Mouse (Mus musculus): Measurements from ENCODE around the gene Trank1. TPM values are rescaled to one million over a fixed set of nuclear protein-coding genes. Genes with fewer than 3 reads are reported as not detected.

Gene Trank1
- polyA plus RNA-seq, 1 experiment from 2014 or later: 0.32 TPM

- Histone ChIP-seq H3K4me2 (replicated peaks) (no peak overlapping the region), H3K4me3 (no peak overlapping the region), H3K4me1 (0 out of 2 replicates have a peak, but pooled peaks cover 4% of the 10 kb centered on the region), H3K9ac (no peak overlapping the region), H3K27me3 (no peaks in the 10 kb centered on the region), H3K27ac (no peak overlapping the region), H3K36me3 (no peaks in the 10 kb centered on the region), H3K9me3 (no peaks in the 10 kb centered on the region)
- WGBS: 69% methylated on average over 2 of the region's 2 CpGs
- no peak for ATAC-seq (ENCODE audit: low FRiP score, low read depth)
Observed at GRCm38 (mm10) chr9:111286468-111286867, 25.1 kb upstream of the Trank1 start.

DNA sequence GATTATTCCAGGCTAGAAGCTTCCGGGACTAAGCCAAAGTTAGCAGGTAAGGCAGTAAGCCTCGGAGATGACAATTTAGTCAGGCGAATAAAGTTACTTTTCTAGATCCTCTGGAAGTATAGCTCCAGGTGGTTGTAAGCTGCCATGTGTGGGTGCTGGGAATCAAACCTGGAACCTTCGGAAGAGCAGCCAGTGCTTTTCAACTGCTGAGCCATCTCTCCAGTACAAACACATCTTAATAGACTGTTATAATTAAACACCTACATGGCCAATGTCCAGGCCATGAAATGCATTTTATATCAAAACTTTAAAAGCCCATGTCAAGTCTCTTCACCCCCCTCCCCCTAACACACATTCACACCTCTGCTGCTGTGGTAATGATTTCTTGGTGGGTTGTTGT is 23.6 kb upstream of the Trank1 start:
- WGBS: 97% methylated on average over 4 of the region's 4 CpGs
- H3K9me3 ChIP-seq: no peaks in the 10 kb centered on the region
- no peak overlapping the region for H3K4me2 ChIP-seq (replicated peaks)
- no peak for ATAC-seq (ENCODE audit: low FRiP score, low read depth)
- no peaks in the 10 kb centered on the region for H3K36me3 ChIP-seq
- H3K27me3 ChIP-seq: no peaks in the 10 kb centered on the region
- no peak overlapping the region for H3K4me3 ChIP-seq
- H3K27ac ChIP-seq: no peak overlapping the region
- 0 out of 2 replicates have a peak, but pooled peaks cover 4% of the 10 kb centered on the region for H3K4me1 ChIP-seq
- no peak overlapping the region for H3K9ac ChIP-seq

DNA sequence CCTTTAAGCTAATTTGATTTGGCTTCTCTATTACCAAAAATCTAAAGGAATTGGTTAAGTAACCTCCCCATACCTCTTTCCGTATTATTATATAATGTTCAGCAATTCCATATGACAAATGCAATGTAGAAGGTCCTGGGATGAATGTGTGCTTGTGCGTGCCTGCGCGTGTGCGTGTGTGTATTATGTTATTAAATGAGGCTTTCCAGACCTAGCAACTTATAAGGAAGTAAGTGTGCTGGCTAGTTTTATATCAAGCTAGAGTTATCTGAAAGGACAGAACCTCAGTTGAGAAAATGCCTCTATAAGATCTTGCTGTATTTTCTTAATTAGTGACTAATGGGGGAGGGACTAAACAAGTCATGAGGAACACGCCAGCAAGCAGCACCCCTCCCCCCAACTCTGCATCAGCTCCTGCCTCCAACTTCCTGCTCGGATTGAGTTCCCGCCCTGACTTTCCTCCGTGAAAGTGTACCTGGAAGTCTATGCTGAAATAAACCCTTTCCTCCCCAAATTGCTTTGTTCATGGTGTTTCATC is 22.2 kb upstream of the Trank1 start:
- peak overlapping the region; percentile 52 for H3K4me2 ChIP-seq (replicated peaks)
- no peak overlapping the region for H3K9ac ChIP-seq
- H3K4me3 ChIP-seq: peak overlapping the region; percentile 18
- peak; percentile 33 for ATAC-seq (ENCODE audit: low FRiP score, low read depth)
- H3K4me1 ChIP-seq: 0 out of 2 replicates have a peak, but pooled peaks cover 4% of the 10 kb centered on the region
- H3K9me3 ChIP-seq: no peaks in the 10 kb centered on the region
- WGBS: 47% methylated on average over 9 of the region's 9 CpGs
- no peaks in the 10 kb centered on the region for H3K36me3 ChIP-seq
- H3K27ac ChIP-seq: no peak overlapping the region
- no peaks in the 10 kb centered on the region for H3K27me3 ChIP-seq

DNA sequence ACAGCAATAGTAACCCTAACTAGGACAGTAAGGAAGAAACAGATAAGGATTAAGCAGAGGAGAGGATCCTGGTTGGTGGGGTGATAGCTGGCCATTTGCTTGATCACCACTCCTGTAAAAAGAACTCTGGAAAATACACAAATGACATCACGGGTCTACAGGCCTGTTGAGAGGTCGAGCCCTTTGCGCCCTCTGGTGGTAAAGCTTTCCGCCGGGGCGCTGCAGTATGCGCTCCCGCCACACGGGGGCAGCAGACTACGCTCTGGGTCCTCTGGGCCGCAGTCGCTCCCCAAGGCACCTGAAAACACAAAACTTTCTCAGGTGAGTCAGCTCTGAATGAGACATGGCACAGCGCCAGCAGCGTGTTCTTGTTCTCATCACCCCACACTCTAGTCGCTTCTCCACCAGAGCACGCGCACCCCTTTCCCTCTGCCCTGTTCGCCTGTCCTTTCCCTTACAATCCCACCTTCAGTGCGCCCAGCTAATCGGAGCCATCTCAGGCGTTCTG is 21.7 kb upstream of the Trank1 start:
- H3K4me3 ChIP-seq: peak overlapping the region; percentile 18
- H3K4me2 ChIP-seq (replicated peaks): peak overlapping the region; percentile 52

GRCm38 (mm10) chr9:111290539-111291100 is 20.9 kb upstream of the Trank1 start:
- no peaks in the 10 kb centered on the region for H3K27me3 ChIP-seq
- no peak overlapping the region for H3K9ac ChIP-seq
- H3K4me1 ChIP-seq: 0 out of 2 replicates have a peak, but pooled peaks cover 2% of the 10 kb centered on the region
- no peak overlapping the region for H3K27ac ChIP-seq
- no peaks in the 10 kb centered on the region for H3K36me3 ChIP-seq
- WGBS: 74% methylated on average over 11 of the region's 11 CpGs
- H3K9me3 ChIP-seq: no peaks in the 10 kb centered on the region
- ATAC-seq (ENCODE audit: low FRiP score, low read depth): no peak
- H3K4me3 ChIP-seq: no peak overlapping the region
- no peak overlapping the region for H3K4me2 ChIP-seq (replicated peaks)

More for the DNA sequence above, 21.7 kb upstream of the Trank1 start:
- Histone ChIP-seq H3K27ac (no peak overlapping the region), H3K27me3 (no peaks in the 10 kb centered on the region), H3K9me3 (no peaks in the 10 kb centered on the region), H3K9ac (no peak overlapping the region), H3K36me3 (no peaks in the 10 kb centered on the region), H3K4me1 (0 out of 2 replicates have a peak, but pooled peaks cover 4% of the 10 kb centered on the region)
- ATAC-seq (ENCODE audit: low FRiP score, low read depth): peak; percentile 76
- WGBS: 15% methylated on average over 21 of the region's 21 CpGs

- H3K27me3 ChIP-seq: no peaks in the 10 kb centered on the region
- H3K4me2 ChIP-seq (replicated peaks): no peak overlapping the region
- WGBS: 84% methylated on average over 4 of the region's 4 CpGs
- H3K9me3 ChIP-seq: no peaks in the 10 kb centered on the region
- no peak overlapping the region for H3K9ac ChIP-seq
- no peak for ATAC-seq (ENCODE audit: low FRiP score, low read depth)
- no peak overlapping the region for H3K27ac ChIP-seq
- H3K4me1 ChIP-seq: no peaks in the 10 kb centered on the region
- H3K36me3 ChIP-seq: no peaks in the 10 kb centered on the region
- no peak overlapping the region for H3K4me3 ChIP-seq
Observed at GRCm38 (mm10) chr9:111293234-111293633, 18.3 kb upstream of the Trank1 start.

GRCm38 (mm10) chr9:111294911-111295310 is 16.6 kb upstream of the Trank1 start:
- Histone ChIP-seq H3K4me3 (no peak overlapping the region), H3K4me2 (replicated peaks) (no peak overlapping the region), H3K36me3 (no peaks in the 10 kb centered on the region), H3K9me3 (no peaks in the 10 kb centered on the region), H3K27ac (no peak overlapping the region), H3K9ac (no peak overlapping the region), H3K27me3 (no peaks in the 10 kb centered on the region), H3K4me1 (no peaks in the 10 kb centered on the region)
- WGBS: 90% methylated on average over 6 of the region's 6 CpGs
- ATAC-seq (ENCODE audit: low FRiP score, low read depth): no peak

DNA sequence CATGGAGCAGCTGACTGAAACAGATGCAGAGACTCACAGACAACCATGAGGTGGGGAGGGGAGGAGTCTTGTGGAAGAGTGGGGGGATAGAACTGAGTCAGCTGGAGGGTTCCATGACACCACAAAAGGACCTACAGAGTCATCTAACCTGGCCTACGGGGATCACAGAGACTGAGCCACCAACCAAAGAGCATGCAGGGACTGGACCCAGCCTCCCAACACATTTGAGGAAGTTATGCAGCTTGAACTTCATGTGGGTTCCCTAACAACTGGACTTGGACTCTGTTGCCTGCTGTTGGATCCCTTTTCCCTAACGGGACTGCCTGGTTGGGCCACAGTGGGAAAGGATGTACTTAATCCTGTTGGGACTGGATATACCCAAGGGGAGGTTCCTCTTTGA is 16.2 kb upstream of the Trank1 start:
- Histone ChIP-seq H3K4me3 (no peak overlapping the region), H3K9ac (no peak overlapping the region), H3K4me2 (replicated peaks) (no peak overlapping the region), H3K36me3 (no peaks in the 10 kb centered on the region), H3K27ac (no peak overlapping the region), H3K4me1 (no peaks in the 10 kb centered on the region), H3K27me3 (no peaks in the 10 kb centered on the region), H3K9me3 (no peaks in the 10 kb centered on the region)
- ATAC-seq (ENCODE audit: low FRiP score, low read depth): no peak
- WGBS: 78% methylated on average over 2 of the region's 2 CpGs

DNA sequence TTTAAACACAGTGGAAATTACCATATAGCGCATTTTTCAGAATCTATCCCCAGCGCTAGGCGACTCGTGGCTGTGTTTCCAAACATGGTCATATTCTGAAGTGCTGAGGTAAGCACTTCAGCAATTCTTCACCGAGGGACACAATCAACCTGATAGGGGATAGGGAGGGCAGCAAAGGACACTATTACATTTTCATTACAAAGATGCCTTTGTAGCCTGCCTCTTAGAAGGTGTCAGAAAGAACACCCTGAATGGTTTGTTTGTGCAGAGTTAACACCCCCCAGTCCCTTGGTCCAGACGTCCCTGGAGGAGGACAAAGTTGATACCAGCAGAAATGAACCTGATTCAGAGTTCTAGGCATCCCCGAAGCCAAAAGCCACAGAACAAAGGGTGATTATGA is 15.1 kb upstream of the Trank1 start:
- Histone ChIP-seq H3K9ac (no peak overlapping the region), H3K27me3 (no peaks in the 10 kb centered on the region), H3K27ac (no peak overlapping the region), H3K4me3 (no peak overlapping the region), H3K4me2 (replicated peaks) (no peak overlapping the region), H3K4me1 (no peaks in the 10 kb centered on the region), H3K36me3 (no peaks in the 10 kb centered on the region), H3K9me3 (no peaks in the 10 kb centered on the region)
- 71% methylated on average over 7 of the region's 7 CpGs for WGBS
- ATAC-seq (ENCODE audit: low FRiP score, low read depth): no peak

- 86% methylated on average over 2 of the region's 2 CpGs for WGBS
- no peaks in the 10 kb centered on the region for H3K27me3 ChIP-seq
- H3K4me2 ChIP-seq (replicated peaks): no peak overlapping the region
- H3K36me3 ChIP-seq: no peaks in the 10 kb centered on the region
- ATAC-seq (ENCODE audit: low FRiP score, low read depth): no peak
- no peaks in the 10 kb centered on the region for H3K4me1 ChIP-seq
- no peak overlapping the region for H3K9ac ChIP-seq
- H3K9me3 ChIP-seq: no peaks in the 10 kb centered on the region
- H3K27ac ChIP-seq: no peak overlapping the region
- H3K4me3 ChIP-seq: no peak overlapping the region
Observed at GRCm38 (mm10) chr9:111298606-111299005, 12.9 kb upstream of the Trank1 start.

DNA sequence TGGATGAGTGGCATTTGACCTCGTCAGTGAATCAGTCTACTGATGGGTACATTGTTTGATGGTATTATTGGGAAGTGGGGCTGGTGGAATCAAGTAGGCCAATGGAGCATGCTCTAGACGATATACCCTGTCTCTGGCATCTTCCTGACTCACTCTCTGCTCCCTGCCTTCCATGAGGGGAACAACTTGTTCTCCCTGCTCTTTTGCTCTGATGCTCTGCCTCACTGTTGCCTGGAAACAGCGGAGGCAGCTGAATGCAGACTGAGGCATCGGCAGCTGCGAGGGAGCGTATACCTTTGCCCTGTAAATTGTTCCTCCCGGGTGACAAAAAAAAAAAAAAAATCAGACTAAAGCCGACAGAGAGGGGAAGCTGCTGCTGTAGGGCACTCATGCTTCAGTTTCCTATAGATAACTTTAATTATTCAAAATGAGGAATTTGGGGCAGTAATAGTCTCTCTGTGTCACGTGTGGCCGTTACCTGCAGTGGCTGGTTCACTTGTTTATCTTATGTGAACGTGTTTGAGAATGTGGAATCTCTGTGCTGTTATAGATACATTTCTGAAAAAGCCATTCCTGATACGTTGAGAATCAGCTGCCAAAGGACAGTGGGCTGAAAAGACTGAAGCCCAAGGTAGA is 9.2 kb upstream of the Trank1 start:
- H3K4me1 ChIP-seq: no peaks in the 10 kb centered on the region
- no peaks in the 10 kb centered on the region for H3K27me3 ChIP-seq
- WGBS: 70% methylated on average over 12 of the region's 12 CpGs
- H3K4me2 ChIP-seq (replicated peaks): no peak overlapping the region
- H3K9ac ChIP-seq: no peak overlapping the region
- H3K9me3 ChIP-seq: no peaks in the 10 kb centered on the region
- ATAC-seq (ENCODE audit: low FRiP score, low read depth): no peak
- H3K36me3 ChIP-seq: no peaks in the 10 kb centered on the region
- no peak overlapping the region for H3K27ac ChIP-seq
- H3K4me3 ChIP-seq: no peak overlapping the region

GRCm38 (mm10) chr9:111304036-111304435 is 7.5 kb upstream of the Trank1 start:
- Histone ChIP-seq H3K4me3 (no peak overlapping the region), H3K27me3 (peaks cover 4% of the 10 kb centered on the region), H3K4me2 (replicated peaks) (no peak overlapping the region), H3K36me3 (no peaks in the 10 kb centered on the region), H3K27ac (no peak overlapping the region), H3K9ac (no peak overlapping the region), H3K4me1 (no peaks in the 10 kb centered on the region), H3K9me3 (no peaks in the 10 kb centered on the region)
- ATAC-seq (ENCODE audit: low FRiP score, low read depth): no peak
- 93% methylated on average over 6 of the region's 6 CpGs for WGBS
